Mouse (Mus musculus) E14TG2a.4 (cell line): ENCODE data around the gene Atp6v1e1.

Experiments used
- CTCF ChIP-seq: conservative IDR thresholded peaks from 2 replicates; pipeline ENCODE4 v1.5.1; 2014; ENCODE audit warnings: low read length
- NANOG ChIP-seq: IDR thresholded peaks from 2 replicates; pipeline ENCODE4 v1.6.1; 2014; ENCODE audit warnings: borderline replicate concordance, low read length, mixed read lengths

- TF ChIP-seq CTCF (no peak), NANOG (no peak)
Observed at GRCm38 (mm10) chr6:120799581-120800041, 23.0 kb downstream of the Atp6v1e1 start.
